Mouse (Mus musculus) embryonic facial prominence, embryonic 10.5 days (tissue): ENCODE measurements around the gene Gm10912. TPM values are rescaled to one million over a fixed set of nuclear protein-coding genes. Genes with fewer than 3 reads are reported as not detected.
"Not testable (repeated sequence)": the region's sequence is repeated elsewhere in the genome, so short reads cannot be mapped to it uniquely, and the experiment has no call there.

ENCODE experiments used
- DNase-seq: peaks from one replicate; pipeline ENCODE4 v3.0.0-alpha.2; 2017; ENCODE audit warnings: low spot score
- H3K27ac ChIP-seq: fragments of 300-500 bp; sonication (generic); replicated peaks from 2 replicates; pipeline ENCODE4 v1.5.1; 2016; ENCODE audit warnings: mild to moderate bottlenecking
- H3K27me3 ChIP-seq: fragments of 300-500 bp; sonication (generic); replicated peaks from 2 replicates; pipeline ENCODE4 v1.6.1; 2016; ENCODE audit warnings: low read depth, mild to moderate bottlenecking; ENCODE audit not compliant: poor library complexity, severe bottlenecking
- H3K36me3 ChIP-seq: fragments of 300-500 bp; sonication (generic); replicated peaks from 2 replicates; pipeline ENCODE4 v1.6.1; 2016; ENCODE audit warnings: mild to moderate bottlenecking, moderate library complexity
- H3K4me1 ChIP-seq: fragments of 300-500 bp; sonication (generic); 2 replicates; pipeline ENCODE4 v1.6.1; 2016
- H3K4me3 ChIP-seq: fragments of 300-500 bp; sonication (generic); 2 replicates; pipeline ENCODE4 v1.5.1; 2016; ENCODE audit warnings: mild to moderate bottlenecking, moderate library complexity
- H3K9me3 ChIP-seq: fragments of 300-500 bp; sonication (generic); 2 replicates; pipeline ENCODE4 v1.6.1; 2016; ENCODE audit warnings: mild to moderate bottlenecking
- WGBS: fragments of 180-500 bp; shearing (Covaris S2); methylation state at CpG from one replicate; pipeline ENCODE4 v1.1.7; 2016; 5-methylcytosine and 5-hydroxymethylcytosine counted together
- polyA plus RNA-seq: library from polyadenylated mRNA; unstranded; fragments of >200 nt; fragmentation: Nextera tagmentation; extraction: Ambion mirVana; gene quantifications from 2 replicates; pipeline ENCODE4 v1.2.1, GENCODE M21; 2016

The Gm10912 gene
- not detected in 2 replicates for polyA plus RNA-seq

DNA sequence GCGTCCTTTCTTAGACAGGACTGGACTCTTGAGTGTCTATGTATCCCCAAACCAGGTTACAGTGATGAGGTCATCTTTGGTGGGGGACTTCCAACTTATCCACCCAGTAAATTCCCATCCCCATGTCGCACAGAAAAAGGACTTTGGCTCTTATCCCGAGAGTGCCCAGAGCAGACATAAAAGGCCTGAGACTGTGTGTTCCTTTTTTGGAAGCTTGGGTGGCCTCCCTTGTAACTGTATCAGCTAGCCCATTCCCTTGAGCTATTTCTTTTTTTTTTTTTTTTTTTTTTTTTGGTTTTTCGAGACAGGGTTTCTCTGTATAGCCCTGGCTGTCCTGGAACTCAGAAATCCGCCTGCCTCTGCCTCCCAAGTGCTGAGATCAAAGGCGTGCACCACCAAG, at the start of gene Gm10912:
Gm10912 (plus strand) TSS at position 301 of the 400 bp plus-strand sequence.
- H3K36me3 ChIP-seq: peaks cover 10% of the 10 kb centered on the region
- 89% methylated on average over 6 of the region's 6 CpGs for WGBS
- H3K4me1 ChIP-seq, H3K9me3 ChIP-seq, H3K4me3 ChIP-seq, DNase-seq, H3K27me3 ChIP-seq, H3K27ac ChIP-seq: not testable (repeated sequence)

DNA sequence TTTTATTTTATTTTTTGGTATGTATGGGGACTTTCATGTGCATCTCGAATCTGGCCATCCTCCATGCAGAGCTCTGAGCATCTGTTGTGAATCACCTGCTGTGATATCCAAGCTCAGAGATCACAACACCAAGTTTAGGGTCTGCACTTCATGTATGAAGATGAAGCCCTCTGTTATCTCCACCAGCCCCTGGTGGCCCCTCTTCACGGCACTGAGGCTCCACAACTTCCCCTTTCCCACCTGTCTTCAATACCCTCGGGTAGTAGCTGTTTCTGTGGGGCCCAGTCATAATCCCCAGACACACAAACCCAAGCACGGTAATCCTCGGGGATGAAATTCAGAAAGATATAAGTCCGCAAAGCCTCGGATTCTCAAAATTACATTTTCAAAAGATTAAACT, 42.5 kb upstream of the Gm10912 start:
- no peak overlapping the region for H3K27ac ChIP-seq
- WGBS: 83% methylated on average over 7 of the region's 7 CpGs
- no peak for DNase-seq

DNA sequence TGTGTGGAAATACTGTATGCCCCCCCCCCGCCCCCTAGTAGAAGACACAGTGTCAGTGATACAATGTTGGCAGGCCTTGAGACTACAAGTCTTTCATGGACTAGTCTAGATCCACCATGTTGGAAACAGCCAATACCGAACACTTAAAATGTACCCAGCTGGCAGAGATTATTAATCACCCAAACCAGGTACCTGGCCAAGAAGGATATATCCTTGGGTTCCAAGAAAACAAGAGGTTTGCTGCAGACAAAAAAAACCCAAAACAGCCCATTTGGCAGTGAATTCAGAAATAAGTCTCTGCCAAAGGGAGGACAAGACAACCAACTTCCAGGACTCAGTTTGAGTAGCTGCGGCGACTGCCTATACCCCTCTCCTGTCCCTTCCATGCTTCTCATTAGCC, 41.0 kb upstream of the Gm10912 start:
- no peak overlapping the region for H3K4me3 ChIP-seq
- no peaks in the 10 kb centered on the region for H3K36me3 ChIP-seq
- no peak overlapping the region for H3K27ac ChIP-seq
- peaks cover 19% of the 10 kb centered on the region for H3K4me1 ChIP-seq
- H3K9me3 ChIP-seq: no peaks in the 10 kb centered on the region
- WGBS: 91% methylated on average over 4 of the region's 4 CpGs
- DNase-seq: no peak
- H3K27me3 ChIP-seq: no peaks in the 10 kb centered on the region

More for the DNA sequence above, 42.5 kb upstream of the Gm10912 start:
- H3K9me3 ChIP-seq: no peaks in the 10 kb centered on the region
- H3K36me3 ChIP-seq: no peaks in the 10 kb centered on the region
- H3K4me1 ChIP-seq: peaks cover 5% of the 10 kb centered on the region
- no peaks in the 10 kb centered on the region for H3K27me3 ChIP-seq
- H3K4me3 ChIP-seq: no peak overlapping the region

DNA sequence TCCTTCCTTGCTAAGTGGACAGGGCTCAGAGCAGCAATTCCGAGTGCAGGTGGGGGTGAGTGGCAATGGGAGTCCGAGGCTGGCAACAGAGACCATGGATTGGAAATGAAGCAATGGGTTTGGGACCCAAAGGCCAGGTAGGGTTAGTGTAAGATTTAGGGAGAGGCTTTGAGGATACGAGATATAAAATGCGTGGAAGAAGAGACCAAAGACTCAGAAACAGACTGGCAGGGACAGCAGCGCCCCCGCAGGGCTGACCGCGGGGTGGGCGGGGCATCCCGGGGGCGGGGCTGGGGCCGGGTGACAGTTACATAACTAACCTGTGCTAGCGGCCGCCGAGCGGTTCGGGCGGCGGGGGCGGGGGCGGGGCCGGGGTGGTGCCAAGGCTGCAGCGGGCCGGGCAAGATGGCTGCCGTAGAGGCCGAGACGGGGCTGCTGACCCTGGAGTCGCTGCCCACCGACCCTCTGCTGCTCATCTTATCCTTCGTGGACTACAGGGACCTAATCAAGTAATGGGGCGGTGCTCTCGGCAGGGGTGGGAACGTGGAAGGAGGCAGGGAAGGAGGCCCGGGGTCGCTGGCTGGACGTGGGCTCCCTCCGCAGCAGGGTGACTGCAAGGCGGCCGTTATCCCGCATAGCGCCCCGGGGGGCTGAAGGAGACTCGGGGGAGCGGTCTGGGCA, 38.0 kb upstream of the Gm10912 start, which contains the start of gene Fbxo3:
Fbxo3 (plus strand) TSS at position 264 of the 681 bp plus-strand sequence.
- DNase-seq: peak; percentile 96
- peak within 1 kb of the TSS; percentile 98 for H3K4me3 ChIP-seq
- H3K36me3 ChIP-seq: peaks cover 5% of the 10 kb centered on the region; the same call in 1 of the 2 replicates
- H3K9me3 ChIP-seq: no peaks in the 10 kb centered on the region
- peaks cover 24% of the 10 kb centered on the region for H3K4me1 ChIP-seq
- H3K27ac ChIP-seq: peak within 1 kb of the TSS; percentile 95
- H3K27me3 ChIP-seq: no peaks in the 10 kb centered on the region
- WGBS: under 1% methylated on average over 44 of the region's 44 CpGs

DNA sequence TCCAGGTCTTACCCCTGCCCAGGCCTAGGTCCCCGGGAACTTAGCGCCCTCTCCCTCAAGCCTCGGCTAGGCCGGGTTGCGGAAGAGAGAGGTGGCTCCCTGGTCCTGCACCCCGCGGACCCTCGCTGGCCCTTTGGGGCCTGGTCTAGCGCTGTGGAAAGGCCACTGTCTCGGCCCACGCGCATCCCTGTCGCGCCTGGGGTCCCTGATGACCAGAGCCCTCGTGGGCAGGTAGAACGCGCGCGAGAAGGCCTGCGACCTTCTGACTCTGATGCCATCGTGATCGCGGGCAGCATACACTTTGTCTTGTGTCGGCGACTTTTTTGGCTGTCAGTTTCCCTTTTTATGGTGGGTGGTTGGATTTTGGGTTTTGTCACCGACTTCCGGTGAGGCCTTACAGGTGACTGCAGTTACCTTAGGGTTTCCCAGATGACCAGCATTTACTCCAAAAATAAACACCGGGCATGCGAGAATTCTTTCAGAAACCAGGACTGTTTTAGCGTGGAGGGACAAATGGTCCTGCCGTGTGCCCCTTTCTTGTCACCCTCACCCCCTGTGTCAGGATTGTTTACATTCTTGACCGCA, 37.4 kb upstream of the Gm10912 start, which contains the start of gene 4931422A03Rik:
4931422A03Rik (minus strand) TSS at position 223 of the 585 bp plus-strand sequence.
- DNase-seq: no peak
- WGBS: 1% methylated on average over 32 of the region's 32 CpGs
- Histone ChIP-seq H3K27ac (peak within 1 kb of the TSS; percentile 95), H3K36me3 (peaks cover 5% of the 10 kb centered on the region; the same call in 1 of the 2 replicates), H3K9me3 (no peaks in the 10 kb centered on the region), H3K27me3 (no peaks in the 10 kb centered on the region), H3K4me1 (peaks cover 24% of the 10 kb centered on the region), H3K4me3 (peak within 1 kb of the TSS; percentile 98)

DNA sequence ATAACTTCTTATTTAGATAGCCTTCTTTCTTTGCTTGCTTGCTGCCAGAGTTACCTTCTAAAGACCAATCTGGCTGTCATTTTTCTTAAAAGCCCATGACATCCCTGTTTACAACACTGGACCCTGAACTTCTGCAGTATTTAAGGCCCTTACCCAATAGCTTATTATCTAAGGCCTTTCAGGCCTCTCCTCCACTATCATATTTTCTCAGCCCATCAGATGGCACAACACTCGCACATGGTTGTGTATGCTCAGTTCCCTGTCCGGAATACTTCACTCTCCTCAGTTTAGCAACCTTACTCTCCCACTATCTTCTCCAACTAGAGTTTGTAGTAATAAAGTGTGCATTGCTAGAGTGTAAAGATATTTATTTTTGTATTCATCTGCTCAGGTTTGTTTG, 36.6 kb upstream of the Gm10912 start:
- 79% methylated on average over 2 of the region's 2 CpGs for WGBS
- Histone ChIP-seq H3K4me3 (peak overlapping the region; percentile 98), H3K4me1 (peaks cover 24% of the 10 kb centered on the region), H3K9me3 (no peaks in the 10 kb centered on the region), H3K27ac (no peak overlapping the region), H3K27me3 (no peaks in the 10 kb centered on the region), H3K36me3 (peaks cover 12% of the 10 kb centered on the region)
- no peak for DNase-seq

DNA sequence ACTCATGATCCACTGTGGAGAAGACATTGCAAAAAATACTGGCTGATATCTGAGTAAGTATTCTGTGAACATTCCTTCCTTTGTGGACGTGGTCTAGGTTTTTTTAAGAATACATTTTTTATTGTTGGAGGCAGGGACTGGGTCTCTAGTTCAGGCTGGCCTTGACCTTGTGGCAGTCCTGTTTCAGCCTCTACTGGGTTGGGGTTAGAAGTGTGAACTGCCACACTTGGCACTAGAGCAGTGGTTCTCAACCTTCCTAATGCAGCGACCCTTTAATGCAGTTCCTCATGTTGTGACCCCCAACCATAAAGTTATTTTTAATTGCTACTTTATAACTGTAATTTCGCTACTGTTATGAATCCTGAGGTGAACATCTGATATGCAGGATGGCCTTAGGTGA, 35.2 kb upstream of the Gm10912 start:
- no peak for DNase-seq
- H3K36me3 ChIP-seq: peaks cover 23% of the 10 kb centered on the region
- no peaks in the 10 kb centered on the region for H3K27me3 ChIP-seq
- no peak overlapping the region for H3K27ac ChIP-seq
- WGBS: 91% methylated on average over 3 of the region's 3 CpGs
- H3K4me3 ChIP-seq: no peak overlapping the region
- peaks cover 24% of the 10 kb centered on the region for H3K4me1 ChIP-seq
- H3K9me3 ChIP-seq: no peaks in the 10 kb centered on the region

DNA sequence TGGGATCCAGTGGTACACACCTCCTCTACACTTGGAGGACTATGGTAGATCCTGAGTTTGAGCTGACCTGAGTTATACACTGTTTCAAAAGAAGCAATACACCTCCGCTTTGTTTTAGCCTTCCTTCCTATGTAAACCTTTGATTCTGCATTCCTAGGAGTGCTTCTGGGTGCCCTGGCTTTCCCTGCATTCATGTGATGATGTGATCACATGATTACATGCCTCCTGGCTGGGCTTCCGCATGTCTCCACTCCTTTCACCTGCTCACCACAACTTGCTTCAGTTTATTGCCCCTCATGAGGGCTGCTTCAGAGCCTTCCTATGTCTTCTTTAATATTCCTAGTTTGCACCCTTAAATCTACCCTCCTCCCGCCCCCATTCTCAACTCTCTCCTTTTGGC, 33.6 kb upstream of the Gm10912 start:
- H3K36me3 ChIP-seq: peaks cover 39% of the 10 kb centered on the region
- DNase-seq: no peak
- 91% methylated on average over 3 of the region's 3 CpGs for WGBS
- H3K9me3 ChIP-seq: no peaks in the 10 kb centered on the region
- no peak overlapping the region for H3K27ac ChIP-seq
- no peaks in the 10 kb centered on the region for H3K27me3 ChIP-seq
- H3K4me3 ChIP-seq: no peak overlapping the region
- peaks cover 24% of the 10 kb centered on the region for H3K4me1 ChIP-seq

DNA sequence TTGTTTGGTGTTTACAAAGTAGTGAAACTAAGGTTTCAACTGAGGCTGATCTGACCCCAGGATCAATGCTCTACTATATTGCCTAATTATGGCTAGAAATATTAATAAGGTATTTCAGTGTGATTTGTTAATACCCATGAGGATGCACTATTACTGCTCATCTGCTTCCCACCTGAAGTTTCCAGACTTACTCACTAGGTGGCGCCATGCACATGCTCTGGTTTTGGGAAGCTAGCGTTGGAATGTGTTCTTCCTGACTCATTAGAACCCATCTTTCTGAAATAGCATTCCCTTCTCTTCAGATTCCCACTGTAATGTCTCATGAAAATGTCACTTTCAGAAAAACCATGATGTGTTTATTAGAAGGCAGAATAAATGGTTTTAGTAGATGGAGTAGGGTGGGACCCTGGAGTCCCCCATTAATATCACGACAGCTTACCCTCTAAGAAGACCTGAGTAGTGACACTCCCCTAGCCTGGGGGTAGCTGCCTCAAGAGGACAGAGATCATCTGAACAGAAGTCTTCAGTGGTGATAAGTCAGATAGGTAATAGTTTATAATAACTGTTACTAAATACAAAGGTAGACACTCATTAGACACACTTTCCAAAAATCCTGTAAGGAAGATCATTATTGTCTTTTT, 30.7 kb upstream of the Gm10912 start:
- H3K36me3 ChIP-seq: peaks cover 63% of the 10 kb centered on the region
- WGBS: 36% methylated on average over 3 of the region's 3 CpGs

DNA sequence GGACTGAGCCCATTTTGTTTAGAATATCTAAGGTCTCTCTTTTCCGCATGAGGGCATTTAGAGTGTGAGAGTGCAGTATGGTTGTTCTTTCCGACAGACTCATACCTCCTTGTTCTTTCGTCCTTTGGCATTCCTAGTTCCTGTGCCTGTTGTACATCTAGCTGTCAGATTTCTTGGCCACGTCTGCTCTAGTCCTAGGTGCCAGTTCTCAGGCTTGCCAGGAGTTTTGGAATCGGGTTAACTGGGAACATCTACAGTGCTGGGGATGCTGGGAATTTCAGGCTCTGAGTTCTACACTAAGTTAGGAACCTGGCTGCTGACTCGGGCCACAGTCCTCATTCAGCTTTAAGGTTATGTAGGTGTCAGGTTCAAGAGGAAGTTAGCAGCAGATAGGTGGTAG, 30.0 kb upstream of the Gm10912 start:
- H3K27ac ChIP-seq: no peak overlapping the region
- DNase-seq: no peak
- no peaks in the 10 kb centered on the region for H3K9me3 ChIP-seq

More for the DNA sequence above, 30.7 kb upstream of the Gm10912 start:
- peak; percentile 67 for DNase-seq
- Histone ChIP-seq H3K9me3 (no peaks in the 10 kb centered on the region), H3K4me1 (peaks cover 2% of the 10 kb centered on the region; the same call in 1 of the 2 replicates), H3K27me3 (no peaks in the 10 kb centered on the region), H3K4me3 (no peak overlapping the region), H3K27ac (no peak overlapping the region)

DNA sequence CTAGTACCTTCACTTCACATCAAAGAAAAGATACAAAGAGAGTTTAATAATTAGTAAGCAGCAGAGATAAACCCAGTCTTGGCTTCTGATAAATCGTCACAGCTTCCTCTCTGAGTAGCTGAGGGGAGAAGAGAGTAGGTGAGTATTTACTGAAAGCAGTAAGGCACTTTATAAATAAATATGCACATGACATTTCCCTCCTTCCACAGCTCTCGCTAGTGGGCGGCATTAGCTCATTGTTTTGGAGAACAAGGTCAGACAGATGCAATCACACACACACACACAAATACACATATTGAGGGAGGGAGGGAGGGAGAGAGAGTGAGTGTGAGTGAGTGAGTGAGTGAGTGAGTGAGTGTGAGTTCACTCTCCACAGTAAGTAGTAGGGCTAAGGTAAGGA, 29.3 kb upstream of the Gm10912 start:
- Histone ChIP-seq H3K27ac (no peak overlapping the region), H3K4me3 (no peak overlapping the region), H3K9me3 (no peaks in the 10 kb centered on the region), H3K36me3 (peaks cover 71% of the 10 kb centered on the region), H3K27me3 (no peaks in the 10 kb centered on the region), H3K4me1 (no peaks in the 10 kb centered on the region)
- no peak for DNase-seq
- 82% methylated on average over 3 of the region's 3 CpGs for WGBS

More for the DNA sequence above, 30.0 kb upstream of the Gm10912 start:
- H3K27me3 ChIP-seq: no peaks in the 10 kb centered on the region
- H3K4me3 ChIP-seq: no peak overlapping the region
- no peaks in the 10 kb centered on the region for H3K4me1 ChIP-seq
- 89% methylated on average over 6 of the region's 6 CpGs for WGBS
- peaks cover 68% of the 10 kb centered on the region for H3K36me3 ChIP-seq

DNA sequence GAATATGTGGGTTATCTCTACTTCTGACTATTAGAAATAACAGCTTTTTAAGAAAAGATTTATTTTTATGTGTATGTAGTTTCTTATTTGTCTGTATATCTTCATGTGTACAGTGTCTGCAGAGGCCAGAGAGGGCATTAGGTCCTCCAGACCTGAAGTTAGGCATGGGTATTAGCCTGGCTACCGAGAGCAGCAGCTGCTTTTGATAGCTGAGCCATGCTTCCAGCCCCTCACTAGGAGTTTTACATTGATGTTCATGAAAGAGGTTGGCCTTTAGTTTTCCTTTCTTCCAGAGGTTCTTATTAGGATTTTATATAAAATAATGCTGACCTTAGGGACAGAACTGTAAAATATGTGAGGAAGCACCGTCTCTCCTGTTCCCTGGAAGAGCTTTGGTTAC, 27.4 kb upstream of the Gm10912 start:
- Histone ChIP-seq H3K36me3 (peaks cover 75% of the 10 kb centered on the region), H3K4me3 (no peak overlapping the region), H3K27ac (no peak overlapping the region), H3K4me1 (no peaks in the 10 kb centered on the region), H3K9me3 (no peaks in the 10 kb centered on the region), H3K27me3 (no peaks in the 10 kb centered on the region)
- WGBS: 73% methylated on average over 2 of the region's 2 CpGs
- DNase-seq: no peak
